Mouse (Mus musculus): ENCODE measurements around the gene Haghl.

Gene Haghl
- long read RNA-seq, experiment 1, transcript Haghl-201 (9 exons, 1,405 nt): major isoform, 19 of 30 reads
- long read RNA-seq, experiment 1, partial matches to known transcripts: 3 of 30 reads
- long read RNA-seq, experiment 1, other reads (novel, unspliced or antisense): 6 of 30 reads
- long read RNA-seq, experiment 2, transcript Haghl-201 (9 exons, 1,405 nt): major isoform, 8 of 13 reads
- long read RNA-seq, experiment 2, partial matches to known transcripts: 2 of 13 reads
- long read RNA-seq, experiment 2, other reads (novel, unspliced or antisense): 3 of 13 reads

- intact Hi-C loops (cut with DNase I): no loop called here
Observed at GRCm38 (mm10) chr17:25785281-25785745, at the start of gene Haghl. TSS of gene Haghl (minus strand) at chr17:25785673.

GRCm38 (mm10) chr17:25834595-25835222 lies 49.2 kb upstream of the Haghl start:
- intact Hi-C loops (cut with DNase I): no loop called here

GRCm38 (mm10) chr17:25833961-25834594 lies 48.6 kb upstream of the Haghl start:
- intact Hi-C loops (cut with DNase I): no loop called here

- intact Hi-C loops (cut with DNase I): no loop called here
Observed at GRCm38 (mm10) chr17:25833291-25833663, 47.8 kb upstream of the Haghl start, which contains the start of gene Stub1. TSS of gene Stub1 (minus strand) at chr17:25833404.

- intact Hi-C loops (cut with DNase I): no loop called here
Observed at GRCm38 (mm10) chr17:25832436-25833290, 47.2 kb upstream of the Haghl start.

- intact Hi-C loops (cut with DNase I): no loop called here
Observed at GRCm38 (mm10) chr17:25831451-25832281, 46.2 kb upstream of the Haghl start.

GRCm38 (mm10) chr17:25830806-25831431 lies 45.4 kb upstream of the Haghl start:
- intact Hi-C loops (cut with DNase I): no loop called here

- intact Hi-C loops (cut with DNase I): no loop called here
Observed at GRCm38 (mm10) chr17:25830200-25830753, 44.8 kb upstream of the Haghl start.

GRCm38 (mm10) chr17:25829558-25830017 lies 44.1 kb upstream of the Haghl start:
- intact Hi-C loops (cut with DNase I): no loop called here

- intact Hi-C loops (cut with DNase I): no loop called here
Observed at GRCm38 (mm10) chr17:25828712-25829557, 43.5 kb upstream of the Haghl start, which contains the start of gene Jmjd8. TSS of gene Jmjd8 (plus strand) at chr17:25828867.

- intact Hi-C loops (cut with DNase I): no loop called here
Observed at GRCm38 (mm10) chr17:25828223-25828594, 42.7 kb upstream of the Haghl start.

GRCm38 (mm10) chr17:25827546-25828222 lies 42.2 kb upstream of the Haghl start:
- intact Hi-C loops (cut with DNase I): no loop called here

- intact Hi-C loops (cut with DNase I): no loop called here
Observed at GRCm38 (mm10) chr17:25827011-25827410, 41.5 kb upstream of the Haghl start.

- intact Hi-C loops (cut with DNase I): no loop called here
Observed at GRCm38 (mm10) chr17:25825984-25826570, 40.6 kb upstream of the Haghl start.

GRCm38 (mm10) chr17:25825311-25825710 lies 39.8 kb upstream of the Haghl start:
- intact Hi-C loops (cut with DNase I): no loop called here

GRCm38 (mm10) chr17:25824362-25825142 lies 39.1 kb upstream of the Haghl start:
- intact Hi-C loops (cut with DNase I): no loop called here

GRCm38 (mm10) chr17:25823452-25823851 lies 38.0 kb upstream of the Haghl start, which contains the start of gene Wdr24:
TSS of gene Wdr24 (plus strand) at chr17:25823627.
- intact Hi-C loops (cut with DNase I): no loop called here
